Mouse (Mus musculus): ENCODE measurements around the gene Tspan1.

Tspan1 gene

DNA sequence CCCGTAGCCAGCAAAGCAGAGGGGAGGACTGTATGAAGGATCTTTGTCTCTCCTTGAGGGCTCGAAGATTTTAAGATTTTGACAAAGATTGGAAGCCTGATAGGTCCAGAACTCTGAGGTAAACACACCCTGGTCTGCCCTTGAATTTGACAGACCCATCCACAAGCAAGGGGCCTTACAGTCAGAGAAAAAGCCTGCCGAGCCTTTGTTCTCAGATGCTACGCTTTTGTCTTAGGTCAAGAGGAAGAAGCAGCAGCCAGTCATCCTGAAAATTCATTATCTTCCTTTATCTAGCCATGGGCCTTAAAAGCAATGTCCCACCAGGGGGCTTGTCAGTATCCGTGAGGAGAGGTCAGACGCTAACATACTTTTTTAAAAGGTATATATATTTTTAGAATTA, 39.4 kb downstream of the Tspan1 start:
- in situ Hi-C loops (cut with MboI, MseI): no loop called here

DNA sequence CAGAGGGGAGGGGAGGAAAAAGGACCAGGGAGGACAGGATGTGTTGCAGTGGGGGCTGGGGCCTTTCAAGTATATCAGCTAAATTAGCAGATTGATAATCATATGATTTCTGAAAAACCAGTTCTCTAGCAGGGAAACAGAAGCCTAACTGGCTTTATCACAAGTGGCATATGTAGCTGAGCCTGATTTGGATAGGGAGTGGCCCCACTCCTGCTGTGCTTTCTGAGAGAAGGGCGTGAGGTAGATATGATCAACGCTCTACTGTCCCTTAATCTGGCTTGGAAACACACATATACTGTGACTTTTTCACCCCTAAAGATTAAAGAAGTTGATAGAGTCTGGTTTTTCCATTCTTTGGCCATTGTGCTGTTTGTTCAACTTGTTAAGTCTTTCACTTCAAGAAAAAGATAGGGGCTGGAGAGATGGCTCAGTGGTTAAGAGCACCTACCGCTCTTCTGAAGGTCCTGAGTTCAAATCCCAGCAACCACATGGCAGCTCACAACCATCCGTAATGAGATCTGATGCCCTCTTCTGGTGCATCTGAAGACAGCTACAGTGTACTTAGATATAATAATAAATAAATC, 41.5 kb downstream of the Tspan1 start:
- in situ Hi-C loops (cut with MboI, MseI): no loop called here

DNA sequence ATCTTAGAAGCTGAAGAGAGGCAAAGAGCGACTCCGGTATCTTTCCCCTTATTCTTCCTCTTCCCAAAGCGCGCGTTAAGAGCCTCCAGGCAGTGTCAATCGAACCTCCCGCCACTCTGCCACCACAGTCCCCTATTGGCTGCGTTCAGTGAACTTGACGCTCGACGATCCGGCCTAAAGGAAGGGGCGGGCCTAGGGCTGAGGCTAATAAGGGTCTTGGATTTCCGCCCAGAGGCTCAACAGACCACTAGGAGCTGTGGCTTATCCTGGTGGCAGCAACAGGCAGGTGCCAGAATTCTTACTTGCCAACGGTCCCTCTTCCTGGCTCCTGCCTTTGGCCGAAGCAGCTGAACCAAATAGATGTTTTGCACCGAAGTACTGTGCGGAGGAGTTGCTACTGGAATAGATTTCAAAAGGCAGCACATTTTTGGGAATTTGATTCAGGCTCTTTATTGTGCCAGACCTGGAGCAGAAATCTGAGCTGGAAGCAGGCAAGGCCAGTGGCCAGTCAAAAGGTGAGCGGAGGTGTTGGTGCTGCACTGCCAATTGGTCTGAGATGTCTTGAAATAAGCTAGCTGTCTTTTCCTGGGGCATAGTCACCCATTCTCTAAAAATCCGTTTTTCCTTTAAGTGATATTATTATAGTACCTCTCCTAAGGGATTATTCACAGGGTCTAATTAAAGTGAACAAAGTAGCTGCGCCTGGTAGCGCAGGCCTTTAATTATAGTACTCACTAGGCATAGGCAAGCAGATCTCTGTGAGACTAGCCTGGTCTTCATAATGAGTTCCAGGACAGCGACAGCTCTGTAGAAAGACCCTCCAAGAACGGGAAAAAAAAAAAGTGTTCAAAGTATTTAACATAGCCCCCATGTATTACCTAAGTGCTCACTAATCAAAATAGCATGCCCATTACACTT, 43.5 kb downstream of the Tspan1 start, which contains the start of the genes Rad54l and Pomgnt1:
TSS of gene Rad54l (minus strand) at position 89 of the 918 bp plus-strand sequence.
TSS of gene Pomgnt1 (plus strand) at position 239 of the 918 bp plus-strand sequence.
- in situ Hi-C loops (cut with MboI, MseI): no loop called here

DNA sequence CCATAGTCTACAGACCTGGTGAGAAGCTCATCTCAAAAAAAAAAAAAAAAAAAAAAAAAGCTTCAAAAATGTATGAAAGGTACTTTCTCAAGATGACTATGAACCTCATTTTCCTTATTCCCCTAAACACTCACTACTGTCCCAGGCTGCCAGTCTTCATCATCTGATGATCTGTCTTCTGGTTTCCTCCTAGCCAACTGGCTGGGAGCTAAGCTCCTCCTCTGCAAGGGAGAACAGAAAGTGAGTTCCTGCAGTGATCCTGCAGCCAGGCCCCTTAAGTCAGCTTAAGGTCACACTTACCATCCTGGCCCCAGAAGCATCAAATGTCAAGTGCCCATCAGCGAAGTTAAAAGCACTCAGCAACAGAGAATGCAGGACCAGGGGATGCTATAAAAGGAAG, 44.6 kb downstream of the Tspan1 start:
- in situ Hi-C loops (cut with MboI, MseI): no loop called here

Measured in T-helper 1 cell (primary cell).